Comparison of ENCODE assay signal across 20 mouse cellular contexts in the genomic region with DNA sequence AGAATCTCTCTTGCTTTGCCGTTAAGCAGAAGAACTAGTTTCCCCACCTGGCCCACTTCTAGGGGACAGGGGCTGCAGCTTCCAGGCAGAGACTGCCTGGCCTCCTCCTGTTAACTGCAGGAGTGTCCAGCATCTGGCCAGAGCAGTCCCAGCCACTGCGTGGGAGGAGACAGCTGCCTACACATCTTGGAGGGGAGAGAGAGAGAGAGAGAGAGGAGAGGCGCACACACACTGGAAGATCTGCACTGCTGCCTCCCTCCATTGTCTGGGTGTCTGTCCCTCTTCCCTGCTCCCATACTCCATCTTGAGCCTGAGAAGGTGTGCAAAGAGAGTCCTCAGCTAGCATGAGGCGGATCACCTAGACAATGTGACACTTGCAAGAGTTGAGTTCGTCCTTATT. TPM values are rescaled to one million over a fixed set of nuclear protein-coding genes. Genes with fewer than 3 reads are reported as not detected.
DNase-seq lines count a peak whose midpoint lies in the region; ATAC-seq and TF ChIP-seq lines count a peak whose summit lies in the region.
"Had no signal": no experiment of that assay in that cellular context is flagged by ENCODE, and none has a peak within 500 bp of the region (broad histone marks: within the 10 kb centered on the region; RNA-seq: fewer than 3 reads in every experiment).

No protein-coding gene starts in this region.

- H3K4me3 ChIP-seq in heart, embryonic 15.5 days: no peak overlapping the region
- no peak overlapping the region for H3K4me3 ChIP-seq in layer of hippocampus, adult 2 months
- H3K4me3 ChIP-seq: embryonic facial prominence, embryonic 10.5 days; hindbrain, embryonic 15.5 days; limb, embryonic 12.5 days; midbrain, embryonic 10.5 days; neural tube, embryonic 12.5 days had no signal

- H3K36me3 ChIP-seq in heart, embryonic 15.5 days: peaks cover 20% of the 10 kb centered on the region

- no peaks in the 10 kb centered on the region for H3K9me3 ChIP-seq in heart, embryonic 15.5 days (replicated peaks)
- H3K9me3 ChIP-seq: embryonic facial prominence, embryonic 10.5 days; hindbrain, embryonic 15.5 days; limb, embryonic 12.5 days; midbrain, embryonic 10.5 days; neural tube, embryonic 12.5 days had no signal

- DNase-seq in frontal cortex, postnatal 25 days (ENCODE audit: low spot score in 2 of 2): no peak
- no peak for DNase-seq in heart, postnatal 36 days
- DNase-seq in layer of hippocampus, adult 2 months (ENCODE audit: low spot score in 2 of 2): no peak
- DNase-seq in layer of hippocampus, postnatal 10 days (ENCODE audit: low spot score in 2 of 2): no peak
- DNase-seq in testis, postnatal 10 days (ENCODE audit: low spot score): peak; percentile 47
- no peak for DNase-seq in testis, postnatal 14 days (ENCODE audit: low spot score)
- DNase-seq: adrenal gland, adult 8-10 months; cerebellum, adult 9-10 months; kidney, postnatal 25 days had no signal

- WGBS in heart, embryonic 15.5 days: 61% methylated on average over 5 of the region's 5 CpGs

- no peak for TF ChIP-seq CTCF in layer of hippocampus, adult 2 months (conservative IDR thresholded peaks at IDR 0.05)

- H3K27me3 ChIP-seq in heart, embryonic 15.5 days: no peaks in the 10 kb centered on the region
- H3K27me3 ChIP-seq: hindbrain, embryonic 15.5 days; limb, embryonic 12.5 days; neural tube, embryonic 12.5 days; Patski had no signal

- peak overlapping the region; percentile 81 for H3K27ac ChIP-seq in heart, embryonic 15.5 days
- H3K27ac ChIP-seq in layer of hippocampus, adult 2 months: peak overlapping the region; percentile 18
- H3K27ac ChIP-seq: embryonic facial prominence, embryonic 10.5 days; hindbrain, embryonic 15.5 days; limb, embryonic 12.5 days; liver, embryonic 14.5 days; macrophage; midbrain, embryonic 10.5 days; neural tube, embryonic 12.5 days had no signal

- H3K4me1 ChIP-seq in heart, embryonic 15.5 days (replicated peaks): peaks cover 31% of the 10 kb centered on the region
- H3K4me1 ChIP-seq: midbrain, embryonic 10.5 days had no signal

- intact Hi-C loops in heart, postnatal 36 days (cut with DNase I): no loop called here

- H3K4me2 ChIP-seq in heart, embryonic 15.5 days: no peak overlapping the region
- H3K4me2 ChIP-seq: hindbrain, embryonic 15.5 days; limb, embryonic 12.5 days; neural tube, embryonic 12.5 days had no signal

- peak; percentile 47 for ATAC-seq in frontal cortex, adult (ENCODE audit: low TSS enrichment)
- no peak for ATAC-seq in heart, embryonic 15.5 days (replicated peaks; ENCODE audit: insufficient number of reproducible peaks, insufficient read depth, low FRiP score, low read depth)
- ATAC-seq: intestine, embryonic 16.5 days; Patski had no signal

- H3K9ac ChIP-seq in heart, embryonic 15.5 days: no peak overlapping the region
- H3K9ac ChIP-seq: hindbrain, embryonic 15.5 days; limb, embryonic 12.5 days; liver, embryonic 14.5 days; neural tube, embryonic 12.5 days had no signal

RNA-seq across cellular contexts. Expression of a gene that starts 31.0 kb away (rescaled TPM):
- polyA plus RNA-seq in heart, embryonic 15.5 days (2015; fragmentation: Nextera tagmentation; extraction: Ambion mirVana): 11.5 and 14.7 TPM in 2 replicates
- 10 to 100 TPM in 1 of 2 experiments, 1 to 10 TPM in 1; 9.8 to 11.4 TPM for total RNA-seq in heart, postnatal 36 days (2021)
- 1 to 10 TPM; 9.9 TPM for total RNA-seq in layer of hippocampus, adult 2 months (2021)
- 1 to 10 TPM; 6.9 to 8.8 TPM for total RNA-seq in layer of hippocampus, postnatal 10 days (2021)

RNA-seq across cellular contexts. Expression of a gene that starts 31.1 kb away (rescaled TPM):
- 28.3 and 29.3 TPM in 2 replicates for polyA plus RNA-seq in heart, embryonic 15.5 days (2015; fragmentation: Nextera tagmentation; extraction: Ambion mirVana)
- total RNA-seq in heart, postnatal 36 days (2021): 10 to 100 TPM; 17.6 to 21.5 TPM
- total RNA-seq in layer of hippocampus, adult 2 months (2021): 10 to 100 TPM; 55.4 to 65.4 TPM
- total RNA-seq in layer of hippocampus, postnatal 10 days (2021): 10 to 100 TPM; 55.6 to 56.4 TPM
